Mouse (Mus musculus): Measurements from ENCODE around the gene Zdhhc24.

DNA sequence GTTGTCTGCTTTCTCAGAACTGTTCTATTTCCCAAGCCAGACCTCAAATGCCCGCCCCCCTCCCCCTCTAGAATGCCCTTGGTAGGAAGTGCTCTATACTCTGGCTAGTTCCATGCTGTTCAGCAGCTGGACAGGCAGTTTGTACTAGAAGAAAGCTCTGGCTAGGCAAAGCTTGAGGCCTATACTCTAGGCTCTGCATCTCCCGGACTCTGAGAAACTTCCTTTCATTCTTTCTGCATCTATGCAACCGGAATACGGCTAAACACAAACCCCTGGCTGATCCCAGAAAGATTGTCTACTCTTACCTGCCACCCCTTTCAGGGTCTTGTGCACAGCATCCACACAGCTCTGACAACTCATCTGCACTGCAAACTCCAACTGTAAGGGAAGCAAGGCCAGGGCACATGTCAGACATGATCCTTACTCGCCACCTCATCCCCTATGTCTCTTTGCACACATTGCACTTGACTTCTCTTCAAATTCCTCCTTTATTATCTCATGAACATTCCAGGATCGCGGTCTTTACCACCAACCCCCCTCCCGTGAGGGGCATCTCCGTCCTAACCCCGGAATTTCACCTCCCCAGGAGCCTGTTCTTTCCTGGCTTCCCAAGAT lies 39.8 kb upstream of the Zdhhc24 start:
- TF ChIP-seq POLR2A (IDR thresholded peaks at IDR 0.05; ENCODE audit: insufficient read depth, low read depth, low read length) (no peak), CTCF (IDR thresholded peaks at IDR 0.05; ENCODE audit: insufficient read depth, low read depth, low read length) (no peak)
